Mouse (Mus musculus) neural tube, embryonic 12.5 days (tissue): ENCODE measurements at regions not wholly inside any gene's neighbourhood (a gene's known extent, or its start where the extent isn't known, plus 50 kb on each side); places are given as distances from the start of the nearest gene placed in this dataset.
A peak's percentile ranks its signal among the peaks of the same experiment; 100 is the strongest.

Experiments
- ATAC-seq: fragments of 200-750 bp; cut with Nextera tagmentation; 2 replicates; pipeline ENCODE4 v1.8.0; 2017; ENCODE audit warnings: low read depth, mild to moderate bottlenecking, moderate TSS enrichment, moderate library complexity; ENCODE audit not compliant: low FRiP score
- H3K27ac ChIP-seq: fragments of 300-500 bp; sonication (generic); 2 replicates; pipeline ENCODE4 v1.5.1; 2016
- H3K27me3 ChIP-seq: fragments of 300-500 bp; sonication (generic); replicated peaks from 2 replicates; pipeline ENCODE4 v1.6.1; 2016; ENCODE audit warnings: mild to moderate bottlenecking
- H3K36me3 ChIP-seq: fragments of 300-500 bp; sonication (generic); 2 replicates; pipeline ENCODE4 v1.6.1; 2016; ENCODE audit warnings: mild to moderate bottlenecking
- H3K4me1 ChIP-seq: fragments of 300-500 bp; sonication (generic); 2 replicates; pipeline ENCODE4 v1.6.1; 2016
- H3K4me2 ChIP-seq: fragments of 300-500 bp; sonication (generic); replicated peaks from 2 replicates; pipeline ENCODE4 v1.6.1; 2016; ENCODE audit warnings: mild to moderate bottlenecking
- H3K4me3 ChIP-seq: fragments of 300-500 bp; sonication (generic); 2 replicates; pipeline ENCODE4 v1.5.1; 2016
- H3K9ac ChIP-seq: fragments of 300-500 bp; sonication (generic); 2 replicates; pipeline ENCODE4 v1.6.1; 2016; ENCODE audit warnings: mild to moderate bottlenecking
- H3K9me3 ChIP-seq: fragments of 300-500 bp; sonication (generic); 2 replicates; pipeline ENCODE4 v1.6.1; 2016; ENCODE audit warnings: mild to moderate bottlenecking
- WGBS: fragments of 180-500 bp; shearing (Covaris S2); methylation state at CpG from one replicate; pipeline ENCODE4 v1.1.7; 2016; 5-methylcytosine and 5-hydroxymethylcytosine counted together

GRCm38 (mm10) chr2:144123395-144124034, 90.7 kb downstream of the Banf2 start:
- Histone ChIP-seq H3K9me3 (no peaks in the 10 kb centered on the region), H3K27me3 (no peaks in the 10 kb centered on the region), H3K4me3 (no peak overlapping the region), H3K27ac (no peak overlapping the region), H3K4me1 (peaks cover 9% of the 10 kb centered on the region; the same call in 1 of the 2 replicates), H3K4me2 (no peak overlapping the region), H3K9ac (no peak overlapping the region), H3K36me3 (no peaks in the 10 kb centered on the region)
- ATAC-seq = no peak
- WGBS = 86% methylated on average over 8 of the region's 8 CpGs

DNA sequence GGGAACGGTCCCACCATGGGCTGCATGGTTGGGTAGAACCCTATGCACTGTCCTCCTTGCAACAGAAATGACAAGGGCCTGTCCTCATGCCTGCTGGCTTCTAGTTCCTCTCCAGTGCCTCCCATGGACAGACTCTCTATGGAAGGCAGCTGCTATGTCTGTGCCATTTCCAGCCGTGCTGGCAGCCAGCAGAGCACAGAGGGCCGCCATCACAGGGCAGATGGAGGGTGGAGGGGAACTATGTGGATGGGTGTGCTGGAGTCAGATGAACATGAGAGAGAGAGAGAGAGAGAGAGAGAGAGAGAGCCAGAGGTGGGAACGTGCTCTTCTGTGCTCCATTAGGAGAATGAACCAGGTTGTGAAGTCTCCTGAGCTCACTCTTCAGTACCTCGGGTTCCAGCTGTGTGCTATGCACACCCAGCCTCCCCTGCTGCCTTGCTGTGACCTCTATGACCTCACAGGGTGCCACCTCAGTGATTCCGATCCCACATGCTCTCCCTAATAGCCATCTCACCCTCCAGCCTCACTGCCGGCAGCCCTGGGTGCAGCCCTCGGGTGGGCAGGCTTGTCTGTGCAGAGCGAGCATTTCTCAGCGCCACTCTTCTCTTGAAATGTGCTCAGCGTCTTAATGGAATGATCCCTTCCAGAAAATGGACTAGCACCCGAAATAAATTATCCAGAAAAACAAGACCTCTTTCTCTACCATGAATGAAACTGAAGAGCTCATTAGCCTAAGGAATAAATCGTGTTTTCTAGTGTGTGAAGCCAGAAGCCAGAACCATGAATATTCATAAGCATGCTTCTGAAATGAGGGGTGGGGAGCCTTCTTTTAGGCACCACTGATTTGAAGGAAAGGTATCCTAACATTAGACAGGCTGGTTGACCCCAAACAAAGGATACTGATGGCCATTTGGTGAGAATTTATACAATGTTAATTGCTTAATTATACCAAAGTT, 94.5 kb downstream of the Banf2 start:
- H3K27me3 ChIP-seq = no peaks in the 10 kb centered on the region
- H3K4me3 ChIP-seq = no peak overlapping the region
- no peaks in the 10 kb centered on the region for H3K9me3 ChIP-seq
- H3K4me2 ChIP-seq = no peak overlapping the region
- 44% methylated on average over 13 of the region's 13 CpGs for WGBS
- H3K4me1 ChIP-seq = peaks cover 9% of the 10 kb centered on the region; the same call in 1 of the 2 replicates
- peak; percentile 90 for ATAC-seq
- H3K36me3 ChIP-seq = no peaks in the 10 kb centered on the region
- H3K9ac ChIP-seq = no peak overlapping the region
- H3K27ac ChIP-seq = no peak overlapping the region

DNA sequence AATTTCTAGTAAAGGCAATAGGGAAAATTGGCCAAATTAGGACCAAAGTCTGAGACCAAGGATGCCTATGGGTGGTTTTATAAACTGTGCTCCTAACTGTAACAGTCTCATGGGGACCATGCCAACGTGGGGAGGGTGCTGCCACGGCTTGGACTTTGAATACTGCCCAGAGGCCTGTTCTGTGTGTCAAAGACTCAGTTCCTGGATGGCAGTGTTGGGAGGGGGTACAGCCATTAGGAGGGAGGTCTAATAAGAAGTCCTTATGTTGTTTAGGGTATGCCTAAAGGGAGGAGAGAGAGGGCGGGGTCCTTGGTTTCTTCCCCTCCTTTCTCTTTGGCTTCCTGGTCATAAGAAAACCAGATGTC, 95.2 kb downstream of the Banf2 start:
- Histone ChIP-seq H3K27me3 (no peaks in the 10 kb centered on the region), H3K27ac (no peak overlapping the region), H3K9me3 (no peaks in the 10 kb centered on the region), H3K4me2 (no peak overlapping the region), H3K36me3 (no peaks in the 10 kb centered on the region), H3K9ac (no peak overlapping the region), H3K4me3 (no peak overlapping the region), H3K4me1 (peaks cover 9% of the 10 kb centered on the region; the same call in 1 of the 2 replicates)
- 64% methylated on average over 3 of the region's 3 CpGs for WGBS
- peak; percentile 75 for ATAC-seq

- no peak overlapping the region for H3K9ac ChIP-seq
- no peak overlapping the region for H3K4me2 ChIP-seq
- no peak for ATAC-seq
- H3K36me3 ChIP-seq = no peaks in the 10 kb centered on the region
- no peak overlapping the region for H3K4me3 ChIP-seq
- no peak overlapping the region for H3K27ac ChIP-seq
- 90% methylated on average over 4 of the region's 4 CpGs for WGBS
- no peaks in the 10 kb centered on the region for H3K9me3 ChIP-seq
- no peaks in the 10 kb centered on the region for H3K27me3 ChIP-seq
- H3K4me1 ChIP-seq = peaks cover 9% of the 10 kb centered on the region; the same call in 1 of the 2 replicates
Measured at GRCm38 (mm10) chr2:144128527-144128926, 95.7 kb downstream of the Banf2 start.

DNA sequence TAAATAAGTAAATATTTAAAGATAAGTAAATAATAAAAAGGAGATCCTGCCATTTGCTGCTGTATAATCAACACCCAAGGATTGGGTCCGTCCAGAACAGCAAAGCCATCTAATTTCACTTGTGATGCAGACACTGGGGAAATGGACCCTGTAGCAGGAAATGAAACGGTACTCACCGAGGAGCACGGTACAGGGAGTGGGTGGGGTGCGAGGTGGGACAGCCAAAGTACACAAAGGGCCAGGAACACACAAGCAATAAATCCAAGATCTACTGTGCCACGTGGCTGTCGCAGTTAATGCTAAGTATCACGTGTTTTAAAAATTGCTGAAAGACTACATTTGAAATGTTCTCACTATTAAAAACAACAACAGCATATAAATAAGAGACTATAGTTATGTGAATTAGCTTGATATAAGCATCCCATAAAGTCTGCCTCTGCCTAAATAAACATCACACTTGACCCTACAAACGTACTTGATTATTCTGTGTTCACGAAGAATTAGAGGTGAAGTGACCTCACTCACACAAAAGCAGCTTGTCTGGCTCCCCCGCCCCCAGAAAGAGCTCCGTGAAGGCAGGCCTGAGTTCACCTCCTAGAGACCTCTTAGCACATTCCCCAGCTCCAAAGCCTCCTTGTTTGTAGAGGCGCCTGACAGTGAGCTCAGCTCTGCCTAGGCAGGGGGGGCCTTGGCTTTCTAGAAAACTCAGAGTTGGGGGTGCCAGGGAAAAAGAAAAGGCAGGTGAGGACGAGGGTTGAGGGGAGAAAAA, 101.1 kb downstream of the Banf2 start:
- Histone ChIP-seq H3K4me1 (no peaks in the 10 kb centered on the region), H3K4me2 (no peak overlapping the region), H3K27me3 (no peaks in the 10 kb centered on the region), H3K9me3 (no peaks in the 10 kb centered on the region), H3K4me3 (no peak overlapping the region), H3K36me3 (no peaks in the 10 kb centered on the region), H3K9ac (no peak overlapping the region), H3K27ac (no peak overlapping the region)
- no peak for ATAC-seq
- 64% methylated on average over 14 of the region's 14 CpGs for WGBS

DNA sequence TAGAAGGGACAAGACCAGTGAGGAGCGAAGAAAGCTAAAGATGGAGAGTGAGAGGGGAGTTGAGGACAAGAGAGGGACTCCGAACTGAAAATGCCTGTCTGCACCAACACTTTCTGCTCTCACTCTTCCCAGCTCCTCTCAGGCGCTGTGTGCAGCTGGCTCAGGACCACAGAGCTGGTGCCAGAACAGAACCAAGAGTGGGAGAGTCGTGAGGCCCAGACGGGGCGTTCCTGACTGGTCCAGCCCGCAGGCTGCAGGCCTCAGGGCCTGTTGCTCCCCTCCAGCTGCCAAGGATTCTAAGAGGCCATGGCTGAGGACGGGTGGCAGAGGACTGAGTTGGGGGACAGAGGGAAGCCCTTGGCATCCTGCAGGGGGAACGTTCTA, 101.7 kb downstream of the Banf2 start:
- no peaks in the 10 kb centered on the region for H3K4me1 ChIP-seq
- 82% methylated on average over 9 of the region's 9 CpGs for WGBS
- no peak overlapping the region for H3K4me2 ChIP-seq
- no peak for ATAC-seq
- no peaks in the 10 kb centered on the region for H3K9me3 ChIP-seq
- no peak overlapping the region for H3K27ac ChIP-seq
- no peak overlapping the region for H3K4me3 ChIP-seq
- no peak overlapping the region for H3K9ac ChIP-seq
- no peaks in the 10 kb centered on the region for H3K27me3 ChIP-seq
- no peaks in the 10 kb centered on the region for H3K36me3 ChIP-seq

DNA sequence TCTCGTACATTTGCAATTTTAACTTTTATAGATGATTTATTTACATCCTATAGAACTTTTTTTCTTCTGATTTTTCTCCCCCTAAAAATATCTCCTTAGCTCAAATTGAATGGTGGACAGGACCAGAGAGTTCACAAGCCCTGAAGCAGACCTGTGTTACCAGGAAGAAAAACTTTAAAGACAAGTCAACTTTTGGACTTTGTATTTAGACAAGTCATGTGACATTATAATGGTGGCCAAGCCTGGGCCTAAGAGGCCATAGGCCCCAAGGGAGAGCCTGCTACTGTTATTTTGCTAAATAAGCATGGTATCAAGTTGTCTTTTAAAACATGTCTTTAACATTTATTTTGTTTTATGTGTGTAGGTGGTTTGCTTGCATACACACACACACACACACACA, 102.7 kb downstream of the Banf2 start:
- H3K4me3 ChIP-seq = no peak overlapping the region
- no peaks in the 10 kb centered on the region for H3K36me3 ChIP-seq
- WGBS = 89% methylated on average over 1 of the region's 1 CpGs
- H3K4me1 ChIP-seq = no peaks in the 10 kb centered on the region
- H3K27ac ChIP-seq = no peak overlapping the region
- no peaks in the 10 kb centered on the region for H3K27me3 ChIP-seq
- no peaks in the 10 kb centered on the region for H3K9me3 ChIP-seq
- no peak for ATAC-seq
- no peak overlapping the region for H3K4me2 ChIP-seq
- H3K9ac ChIP-seq = no peak overlapping the region

GRCm38 (mm10) chr2:144143620-144144384, 110.9 kb downstream of the Banf2 start:
- Histone ChIP-seq H3K27ac (no peak overlapping the region), H3K9ac (no peak overlapping the region), H3K4me2 (no peak overlapping the region), H3K4me1 (no peaks in the 10 kb centered on the region), H3K9me3 (no peaks in the 10 kb centered on the region), H3K36me3 (no peaks in the 10 kb centered on the region), H3K4me3 (no peak overlapping the region), H3K27me3 (no peaks in the 10 kb centered on the region)
- 89% methylated on average over 9 of the region's 9 CpGs for WGBS
- ATAC-seq = no peak

DNA sequence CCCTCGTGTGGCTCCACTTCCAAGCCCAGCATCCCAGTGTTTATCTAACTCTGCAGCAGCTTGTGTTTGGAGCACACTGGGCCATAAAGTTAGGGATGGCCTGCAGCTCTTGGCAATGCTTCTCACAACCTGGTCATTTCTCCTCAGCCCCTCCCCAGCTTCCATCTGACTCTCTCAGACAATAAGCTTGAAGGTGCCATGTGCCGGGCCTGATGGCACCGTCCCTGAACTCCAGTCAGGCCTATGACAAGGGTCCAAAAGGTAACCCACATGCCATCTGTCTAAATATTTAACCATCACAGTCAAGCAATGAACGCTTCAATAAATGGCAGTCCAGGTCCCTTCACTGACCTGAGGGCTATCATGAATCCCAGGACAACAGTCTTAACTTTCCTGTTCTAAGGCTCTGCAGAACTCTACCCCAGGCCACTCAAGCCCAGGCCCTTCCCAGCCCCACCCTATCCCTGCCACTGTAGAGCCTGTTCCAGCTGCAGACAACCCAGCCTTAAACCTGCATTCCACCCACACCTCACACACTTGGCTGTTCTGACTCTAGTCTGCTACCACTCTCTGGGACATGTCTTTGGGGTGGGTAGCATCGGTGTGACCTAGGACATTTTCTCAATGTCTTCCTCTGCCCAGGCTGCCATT, 111.8 kb downstream of the Banf2 start:
- H3K9me3 ChIP-seq = no peaks in the 10 kb centered on the region

DNA sequence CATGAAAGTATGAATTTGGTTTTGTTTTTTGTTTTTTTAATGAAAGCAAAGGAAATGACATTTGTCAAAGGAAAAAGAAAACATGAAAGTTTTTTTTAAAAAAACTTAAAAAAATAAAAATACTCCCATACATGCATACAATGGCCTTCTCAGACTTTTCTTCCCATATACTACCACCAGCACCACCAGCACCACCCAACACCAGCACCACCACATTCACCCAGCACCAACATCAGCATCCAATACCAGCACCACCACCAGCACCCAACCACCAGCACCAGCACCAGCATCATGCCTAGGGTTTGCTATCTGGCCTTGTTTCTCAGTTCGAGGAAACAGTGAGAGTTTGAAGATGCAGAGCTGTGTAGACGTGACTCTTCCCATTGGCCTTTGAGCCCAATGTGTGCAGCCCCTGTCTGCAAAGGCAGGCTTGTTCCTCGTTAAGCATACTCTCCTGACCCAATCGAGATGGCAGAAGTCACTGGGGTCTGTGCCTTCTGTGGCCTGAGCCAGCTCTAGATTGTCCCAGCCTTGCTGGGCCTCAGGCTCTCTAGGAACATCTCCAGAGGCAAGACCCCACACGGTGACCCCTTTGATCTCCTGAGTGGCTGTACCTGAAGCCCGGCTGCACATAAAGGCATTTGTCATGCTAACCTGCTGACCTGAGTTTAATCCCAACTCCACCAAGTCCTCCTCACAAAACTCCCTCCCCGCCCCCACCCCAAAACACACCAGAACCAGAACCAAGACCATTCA, 113.8 kb upstream of the Mgme1 start:
- peak; percentile 48 for ATAC-seq
- Histone ChIP-seq H3K27me3 (0 out of 2 replicates have a peak, but pooled peaks cover 3% of the 10 kb centered on the region), H3K9ac (no peak overlapping the region), H3K27ac (no peak overlapping the region), H3K9me3 (no peaks in the 10 kb centered on the region), H3K4me3 (no peak overlapping the region), H3K4me1 (peaks cover 11% of the 10 kb centered on the region), H3K36me3 (no peaks in the 10 kb centered on the region), H3K4me2 (no peak overlapping the region)
- 23% methylated on average over 7 of the region's 7 CpGs for WGBS

More for the DNA sequence above, 111.8 kb downstream of the Banf2 start:
- Histone ChIP-seq H3K4me2 (no peak overlapping the region), H3K27ac (no peak overlapping the region), H3K4me3 (no peak overlapping the region), H3K27me3 (no peaks in the 10 kb centered on the region), H3K9ac (no peak overlapping the region), H3K4me1 (no peaks in the 10 kb centered on the region), H3K36me3 (no peaks in the 10 kb centered on the region)
- WGBS = 81% methylated on average over 5 of the region's 5 CpGs
- ATAC-seq = no peak

DNA sequence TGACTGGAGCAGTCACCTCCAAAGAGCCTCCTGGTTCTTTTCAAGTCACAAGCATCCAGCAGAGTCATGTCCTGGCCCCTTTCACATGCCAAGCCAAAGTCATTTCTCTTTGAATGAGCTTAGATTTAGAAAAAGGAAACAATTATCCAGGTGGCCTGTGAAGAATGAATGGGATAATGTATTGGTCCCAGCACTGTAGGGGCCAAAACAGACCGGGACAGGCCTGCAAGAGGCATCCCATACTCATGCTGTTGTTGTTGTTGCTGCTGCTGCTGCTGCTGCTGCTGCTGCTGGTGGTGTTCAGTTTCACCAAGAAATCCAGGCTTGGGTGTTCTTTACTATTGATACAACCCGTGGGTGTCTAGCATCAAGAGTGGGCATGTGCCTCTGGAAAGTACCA, 113.1 kb upstream of the Mgme1 start:
- H3K27me3 ChIP-seq = 0 out of 2 replicates have a peak, but pooled peaks cover 3% of the 10 kb centered on the region
- no peak overlapping the region for H3K27ac ChIP-seq
- ATAC-seq = no peak
- H3K4me3 ChIP-seq = no peak overlapping the region
- H3K9ac ChIP-seq = no peak overlapping the region
- no peak overlapping the region for H3K4me2 ChIP-seq
- H3K36me3 ChIP-seq = no peaks in the 10 kb centered on the region
- peaks cover 11% of the 10 kb centered on the region for H3K4me1 ChIP-seq
- 4% methylated on average over 2 of the region's 2 CpGs for WGBS
- H3K9me3 ChIP-seq = no peaks in the 10 kb centered on the region
